Mouse (Mus musculus) gastrocnemius, postnatal 14 days (tissue): ENCODE data around the gene Misp. TPM values are rescaled to one million over a fixed set of nuclear protein-coding genes. Genes with fewer than 3 reads are reported as not detected.
A peak's percentile ranks its signal among the peaks of the same experiment; 100 is the strongest.

Source experiments
- DNase-seq: peaks from one replicate; pipeline ENCODE4 v3.0.0; 2021; ENCODE audit warnings: mixed read lengths
- intact Hi-C: fragments of 180-260 bp; cut with DNase I; formaldehyde crosslinking; loops from one replicate; pipeline ENCODE4 v1.15.1; 2025; ENCODE audit warnings: low total_unique reads
- total RNA-seq, 2 experiments: library from RNA; stranded (reverse); gene quantifications; 2 replicates each; pipeline ENCODE4 v1.2.3; 2021

The Misp gene
- total RNA-seq, 2 experiments from 2014 or later: 0.35 TPM; not detected in 1

GRCm38 (mm10) chr10:79818225-79818624, 2.6 kb upstream of the Misp start:
- no peak for DNase-seq
- intact Hi-C loops: no loop called here

GRCm38 (mm10) chr10:79819606-79820005, 1.2 kb upstream of the Misp start:
- no peak for DNase-seq
- intact Hi-C loops: no loop called here

GRCm38 (mm10) chr10:79820277-79820676, 512 bp upstream of the Misp start:
- DNase-seq: no peak
- intact Hi-C loops: no loop called here

- intact Hi-C loops: no loop called here
- DNase-seq: no peak
Observed at GRCm38 (mm10) chr10:79821731-79822130, 942 bp downstream of the Misp start.

GRCm38 (mm10) chr10:79822372-79822771, 1.6 kb downstream of the Misp start:
- DNase-seq: no peak
- intact Hi-C loops: no loop called here

GRCm38 (mm10) chr10:79823011-79823410, 2.2 kb downstream of the Misp start:
- intact Hi-C loops: no loop called here
- DNase-seq: no peak

GRCm38 (mm10) chr10:79824413-79824812, 3.6 kb downstream of the Misp start:
- no peak for DNase-seq
- intact Hi-C loops: no loop called here

- no peak for DNase-seq
- intact Hi-C loops: loop anchor here (5.0 to 10.0 kb wide), 3 partner anchors 51 to 123 kb away; partner anchors contain the start of gene R3hdm4
Observed at GRCm38 (mm10) chr10:79831583-79831982, 10.8 kb downstream of the Misp start.

- intact Hi-C loops: loop anchor here (5.0 to 10.0 kb wide), 3 partner anchors 50 to 123 kb away; partner anchors contain the start of gene R3hdm4
- DNase-seq: no peak
Observed at GRCm38 (mm10) chr10:79832026-79832785, 11.4 kb downstream of the Misp start.

GRCm38 (mm10) chr10:79832786-79833181, 12.0 kb downstream of the Misp start:
- no peak for DNase-seq
- intact Hi-C loops: loop anchor here (5.0 to 10.0 kb wide), 3 partner anchors 50 to 122 kb away; partner anchors contain the start of gene R3hdm4

- peak; percentile 66 for DNase-seq
- intact Hi-C loops: loop anchor here (5.0 to 10.0 kb wide), 3 partner anchors 47 to 120 kb away; partner anchors contain the start of gene R3hdm4
Observed at GRCm38 (mm10) chr10:79834769-79835398, 14.1 kb downstream of the Misp start.

GRCm38 (mm10) chr10:79836918-79837317, 16.1 kb downstream of the Misp start:
- intact Hi-C loops: loop anchor here (10.0 kb wide), 1 partner anchor 118 kb away; no protein-coding TSS in a partner anchor
- no peak for DNase-seq

GRCm38 (mm10) chr10:79838151-79838550, 17.4 kb downstream of the Misp start:
- intact Hi-C loops: loop anchor here (10.0 kb wide), 1 partner anchor 117 kb away; no protein-coding TSS in a partner anchor
- no peak for DNase-seq

GRCm38 (mm10) chr10:79840091-79840490, 19.3 kb downstream of the Misp start:
- intact Hi-C loops: no loop called here
- DNase-seq: no peak

GRCm38 (mm10) chr10:79840644-79841551, 20.1 kb downstream of the Misp start:
- peak; percentile 63 for DNase-seq
- intact Hi-C loops: no loop called here

- intact Hi-C loops: no loop called here
- DNase-seq: no peak
Observed at GRCm38 (mm10) chr10:79842322-79842721, 21.5 kb downstream of the Misp start.

GRCm38 (mm10) chr10:79843476-79843875, 22.7 kb downstream of the Misp start:
- intact Hi-C loops: no loop called here
- no peak for DNase-seq

- no peak for DNase-seq
- intact Hi-C loops: no loop called here
Observed at GRCm38 (mm10) chr10:79846553-79846952, 25.8 kb downstream of the Misp start.

- intact Hi-C loops: no loop called here
- no peak for DNase-seq
Observed at GRCm38 (mm10) chr10:79849941-79850628, 29.3 kb downstream of the Misp start.
